Mouse (Mus musculus) telencephalon, adult 2 months (tissue): ENCODE results near the gene Olfr522.

Experiments
- DNase-seq: peaks from one replicate; pipeline ENCODE4 v3.0.0-alpha.2; 2011; ENCODE audit warnings: low read depth, low spot score

Gene Olfr522

DNA sequence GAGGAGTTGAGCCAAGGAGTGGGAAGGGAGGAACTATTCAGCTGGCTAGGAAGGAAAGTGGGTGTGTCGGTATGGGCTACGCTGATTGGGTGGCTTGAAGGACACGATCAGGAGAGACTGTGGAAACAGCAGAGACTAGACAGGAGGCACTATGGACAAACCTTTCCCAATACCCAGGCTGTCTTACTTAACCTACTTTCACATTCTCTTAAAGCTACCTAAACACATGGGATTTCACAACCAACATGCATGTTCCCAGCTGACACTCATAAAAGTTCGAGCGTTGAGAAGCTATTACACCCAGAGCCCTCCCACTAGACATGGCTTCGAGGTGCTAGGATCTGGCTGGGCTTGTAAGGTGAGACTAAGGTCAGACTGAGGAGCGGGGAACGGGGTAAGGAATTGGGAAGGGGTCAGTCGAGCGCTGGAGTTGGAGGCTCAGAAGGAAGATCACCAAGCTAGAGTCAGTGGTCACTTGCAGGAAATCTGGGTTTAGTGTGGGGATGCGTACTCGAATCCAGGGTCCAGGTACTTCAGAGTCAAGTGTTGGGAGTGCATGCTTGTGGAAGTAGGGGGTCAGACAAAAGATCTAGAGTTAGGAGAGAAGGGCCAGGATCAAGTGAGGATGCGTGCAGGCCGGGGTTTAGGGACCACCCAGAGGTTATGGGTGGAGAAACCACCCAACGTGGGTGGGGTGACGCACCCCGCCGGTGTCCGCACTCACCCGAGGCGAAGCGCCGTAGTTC, 48.8 kb downstream of the Olfr522 start, which contains the start of gene Paox:
Paox (plus strand) TSS at position 217 of the 746 bp plus-strand sequence.
- DNase-seq: peak; percentile 80

- DNase-seq: no peak
These were observed 52.6 kb downstream of the Olfr522 start for GRCm38 (mm10) chr7:140111943-140112342.
